Mouse (Mus musculus) spleen, adult 2 months (tissue): ENCODE data around the gene Gm21983. TPM values are rescaled to one million over a fixed set of nuclear protein-coding genes. Genes with fewer than 3 reads are reported as not detected.
A peak's percentile ranks its signal among the peaks of the same experiment; 100 is the strongest.

Experiments
- DNase-seq, 2 experiments: peaks; one replicate each; pipeline versions ENCODE4 v3.0.0 to v3.0.0-alpha.2; 2012 to 2021; ENCODE audit warnings: low spot score in 2 of 2, low read depth in 1 of 2
- H3K27ac ChIP-seq: fragments of 200-500 bp; 2 replicates; pipeline ENCODE4 v1.5.1; 2012; ENCODE audit warnings: low read length, inconsistent platforms; ENCODE audit not compliant: insufficient read depth
- H3K27me3 ChIP-seq: fragments of 200-500 bp; 2 replicates; pipeline ENCODE4 v1.6.1; 2012; ENCODE audit warnings: mild to moderate bottlenecking, moderate library complexity, low read length, inconsistent platforms; ENCODE audit not compliant: control insufficient read depth, insufficient read depth
- H3K36me3 ChIP-seq: fragments of 200-500 bp; 2 replicates; pipeline ENCODE4 v1.6.1; 2012; ENCODE audit warnings: mild to moderate bottlenecking, low read length, inconsistent platforms; ENCODE audit not compliant: control insufficient read depth, insufficient read depth
- H3K4me1 ChIP-seq: fragments of 200-500 bp; 2 replicates; pipeline ENCODE4 v1.6.1; 2011; ENCODE audit warnings: inconsistent platforms; ENCODE audit not compliant: control insufficient read depth, insufficient read depth, insufficient read length
- H3K4me3 ChIP-seq: fragments of 200-500 bp; 2 replicates; pipeline ENCODE4 v1.5.1; 2011; ENCODE audit warnings: mild to moderate bottlenecking, inconsistent platforms; ENCODE audit not compliant: insufficient read depth, insufficient read length; ENCODE audit errors: extremely low read depth
- CTCF ChIP-seq: fragments of 200-500 bp; IDR thresholded peaks from 2 replicates; pipeline ENCODE4 v1.5.1; 2011; ENCODE audit warnings: mild to moderate bottlenecking, inconsistent platforms; ENCODE audit not compliant: insufficient read depth, insufficient read length, insufficient replicate concordance; ENCODE audit errors: extremely low read depth
- POLR2A ChIP-seq: fragments of 200-500 bp; IDR thresholded peaks from 2 replicates; pipeline ENCODE4 v1.6.1; 2011; ENCODE audit warnings: low read depth, low read length, inconsistent platforms
- WGBS: fragments of 180-500 bp; shearing (Covaris S2); methylation state at CpG from one replicate; pipeline ENCODE4 v1.1.7; 2018; 5-methylcytosine and 5-hydroxymethylcytosine counted together
- polyA plus RNA-seq: library from polyadenylated mRNA; depleted of rRNA; stranded (reverse); fragments of >200 nt; gene quantifications from 2 replicates; pipeline ENCODE4 v1.2.3, GENCODE M21; 2012

Gene Gm21983
- polyA plus RNA-seq, 1 experiment, result not detected

DNA sequence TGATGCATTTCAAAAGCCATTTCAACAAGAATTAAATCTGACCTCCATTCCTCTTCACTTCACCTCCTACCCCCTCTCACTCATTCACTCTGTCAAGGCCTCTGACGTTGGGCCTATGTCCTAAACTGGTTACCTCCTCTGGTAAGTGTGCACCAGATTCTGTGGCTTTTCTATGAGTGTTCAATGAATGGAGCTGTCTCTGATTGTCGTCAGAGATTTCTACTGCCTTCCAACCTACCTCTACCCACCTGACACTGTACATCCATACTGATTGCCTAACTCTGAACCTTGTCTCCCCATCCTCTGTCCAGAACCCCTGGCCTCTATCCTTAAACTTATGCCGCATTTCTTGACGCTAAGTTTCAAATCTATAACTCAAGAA lies 3.0 kb downstream of the Gm21983 start:
- Histone ChIP-seq H3K36me3 (peaks cover 20% of the 10 kb centered on the region), H3K4me1 (no peaks in the 10 kb centered on the region; the same call in 1 of the 2 replicates), H3K27me3 (no peaks in the 10 kb centered on the region), H3K4me3 (peak overlapping the region; percentile 90; the same call in 1 of the 2 replicates), H3K27ac (peak overlapping the region; percentile 98)
- WGBS, result 12% methylated on average over 4 of the region's 4 CpGs
- TF ChIP-seq POLR2A, result no peak
- no peak for TF ChIP-seq CTCF
- no peak for DNase-seq

GRCm38 (mm10) chr7:27174896-27175295 lies 6.0 kb downstream of the Gm21983 start:
- TF ChIP-seq CTCF (no peak), POLR2A (no peak)
- Histone ChIP-seq H3K27ac (no peak overlapping the region), H3K27me3 (no peaks in the 10 kb centered on the region), H3K36me3 (peaks cover 34% of the 10 kb centered on the region), H3K4me3 (no peak overlapping the region), H3K4me1 (no peaks in the 10 kb centered on the region; the same call in 1 of the 2 replicates)
- WGBS, result 92% methylated on average over 7 of the region's 7 CpGs
- no peak for DNase-seq

- no peak overlapping the region for H3K4me3 ChIP-seq
- TF ChIP-seq CTCF (no peak), POLR2A (no peak)
- DNase-seq, result no peak
- H3K36me3 ChIP-seq, result peaks cover 34% of the 10 kb centered on the region
- 91% methylated on average over 15 of the region's 15 CpGs for WGBS
- no peak overlapping the region for H3K27ac ChIP-seq
- H3K27me3 ChIP-seq, result no peaks in the 10 kb centered on the region
- no peaks in the 10 kb centered on the region; the same call in 1 of the 2 replicates for H3K4me1 ChIP-seq
These were observed 6.4 kb downstream of the Gm21983 start for GRCm38 (mm10) chr7:27174496-27174895.

GRCm38 (mm10) chr7:27170981-27171380 lies 9.9 kb downstream of the Gm21983 start:
- no peak for DNase-seq
- H3K36me3 ChIP-seq, result peaks cover 34% of the 10 kb centered on the region
- H3K4me3 ChIP-seq, result no peak overlapping the region
- H3K27me3 ChIP-seq, result no peaks in the 10 kb centered on the region
- no peak overlapping the region for H3K27ac ChIP-seq
- 94% methylated on average over 3 of the region's 3 CpGs for WGBS
- H3K4me1 ChIP-seq, result peaks cover 14% of the 10 kb centered on the region
- TF ChIP-seq POLR2A, result no peak
- no peak for TF ChIP-seq CTCF

- TF ChIP-seq POLR2A, result no peak
- H3K4me1 ChIP-seq, result peaks cover 31% of the 10 kb centered on the region
- no peak overlapping the region for H3K4me3 ChIP-seq
- peaks cover 25% of the 10 kb centered on the region for H3K36me3 ChIP-seq
- WGBS, result 72% methylated on average over 5 of the region's 5 CpGs
- peak overlapping the region; percentile 99 for H3K27ac ChIP-seq
- no peaks in the 10 kb centered on the region for H3K27me3 ChIP-seq
- no peak for DNase-seq
These were observed 12.5 kb downstream of the Gm21983 start for GRCm38 (mm10) chr7:27168371-27168770.

- 47% methylated on average over 11 of the region's 11 CpGs for WGBS
- no peaks in the 10 kb centered on the region for H3K27me3 ChIP-seq
- H3K4me1 ChIP-seq, result peaks cover 32% of the 10 kb centered on the region
- H3K36me3 ChIP-seq, result peaks cover 19% of the 10 kb centered on the region
- peak overlapping the region; percentile 99 for H3K27ac ChIP-seq
- no peak for DNase-seq
- TF ChIP-seq CTCF (no peak), POLR2A (no peak)
- H3K4me3 ChIP-seq, result peak overlapping the region; percentile 44
These were observed 13.3 kb downstream of the Gm21983 start for GRCm38 (mm10) chr7:27167475-27168094.
